Mouse (Mus musculus) MEL (cell line): ENCODE results near the gene Dlx3. TPM values are rescaled to one million over a fixed set of nuclear protein-coding genes. Genes with fewer than 3 reads are reported as not detected.

Experiments used
- DNase-seq: peaks from one replicate; pipeline ENCODE4 v3.0.0; 2011; ENCODE audit warnings: low read depth, low spot score
- H3K27ac ChIP-seq: 2 replicates; pipeline ENCODE4 v1.5.1; 2012; ENCODE audit warnings: low read depth, mild to moderate bottlenecking, control low read depth, low read length, moderate library complexity; ENCODE audit not compliant: control insufficient read depth
- H3K27me3 ChIP-seq, 2 experiments: fragments of 150-350 bp in 1 of 2; sonication (generic) in 1 of 2; 2 replicates each; pipeline ENCODE4 v1.6.1; 2012; ENCODE audit warnings: low read length in 2 of 2, mild to moderate bottlenecking in 2 of 2, improper control_type of control experiment in 1 of 2, moderate library complexity in 1 of 2; ENCODE audit not compliant: insufficient read depth in 2 of 2, control insufficient read depth in 1 of 2
- H3K36me3 ChIP-seq, 2 experiments: 2 replicates each; pipeline ENCODE4 v1.6.1; 2012 to 2014; ENCODE audit warnings: low read length in 2 of 2, improper control_type of control experiment in 1 of 2, inconsistent platforms in 1 of 2, mild to moderate bottlenecking in 1 of 2; ENCODE audit not compliant: insufficient read depth in 2 of 2, control insufficient read depth in 1 of 2
- H3K4me1 ChIP-seq, 2 experiments: fragments of 150-350 bp in 1 of 2; sonication (generic) in 1 of 2; 2 replicates each; pipeline ENCODE4 v1.6.1; 2012; ENCODE audit warnings: low read length in 2 of 2, improper control_type of control experiment in 1 of 2, mild to moderate bottlenecking in 1 of 2; ENCODE audit not compliant: insufficient read depth in 2 of 2, control insufficient read depth in 1 of 2
- H3K4me3 ChIP-seq, 2 experiments: fragments of 150-350 bp in 1 of 2; sonication (generic) in 1 of 2; 2 replicates each; pipeline ENCODE4 v1.5.1; 2012; ENCODE audit warnings: low read depth in 2 of 2, low read length in 2 of 2, mild to moderate bottlenecking in 2 of 2, moderate library complexity in 2 of 2, control low read depth in 1 of 2, improper control_type of control experiment in 1 of 2; ENCODE audit not compliant: control insufficient read depth in 1 of 2, insufficient read depth in 1 of 2
- H3K79me2 ChIP-seq: 2 replicates; pipeline ENCODE4 v1.6.1; 2012; ENCODE audit warnings: mild to moderate bottlenecking, low read length, moderate library complexity; ENCODE audit not compliant: control insufficient read depth, poor library complexity, insufficient read depth
- H3K9ac ChIP-seq: 2 replicates; pipeline ENCODE4 v1.6.1; 2012; ENCODE audit warnings: low read depth, mild to moderate bottlenecking, control low read depth, low read length, moderate library complexity; ENCODE audit not compliant: control insufficient read depth, poor library complexity, severe bottlenecking
- H3K9me3 ChIP-seq: fragments of 150-350 bp; sonication (generic); replicated peaks from 2 replicates; pipeline ENCODE4 v1.6.1; 2012; ENCODE audit warnings: mild to moderate bottlenecking, low read length, improper control_type of control experiment, moderate library complexity; ENCODE audit not compliant: insufficient read depth
- CHD1 ChIP-seq: IDR thresholded peaks from 2 replicates; pipeline ENCODE4 v1.6.1; 2012; ENCODE audit warnings: low read depth, mild to moderate bottlenecking, inconsistent platforms, low read length, improper control_type of control experiment
- CHD2 ChIP-seq: IDR thresholded peaks from 2 replicates; pipeline ENCODE4 v1.6.1; 2011; ENCODE audit warnings: low read length, improper control_type of control experiment
- CTCF ChIP-seq, 3 experiments: IDR thresholded peaks in 2 of 3; conservative IDR thresholded peaks in 1 of 3; 2 replicates each; pipeline ENCODE4 v1.5.1; 2011 to 2012; ENCODE audit warnings: low read length in 3 of 3, low read depth in 2 of 3, mild to moderate bottlenecking in 2 of 3, improper control_type of control experiment in 1 of 3, inconsistent platforms in 1 of 3, mixed read lengths in 1 of 3, moderate library complexity in 1 of 3; ENCODE audit not compliant: control insufficient read depth in 1 of 3, insufficient read depth in 1 of 3, poor library complexity in 1 of 3, severe bottlenecking in 1 of 3
- E2F4 ChIP-seq: IDR thresholded peaks from 2 replicates; pipeline ENCODE4 v1.6.1; 2011; ENCODE audit warnings: low read depth, low read length, improper control_type of control experiment, borderline replicate concordance
- ELF1 ChIP-seq: IDR thresholded peaks from 2 replicates; pipeline ENCODE4 v1.6.1; 2014; ENCODE audit warnings: low read depth, mild to moderate bottlenecking, inconsistent platforms, low read length, improper control_type of control experiment, moderate library complexity
- GABPA ChIP-seq: IDR thresholded peaks from 2 replicates; pipeline ENCODE4 v1.6.1; 2012; ENCODE audit warnings: low read depth, mild to moderate bottlenecking, inconsistent platforms, low read length, improper control_type of control experiment, moderate library complexity
- GATA1 ChIP-seq: IDR thresholded peaks from 2 replicates; pipeline ENCODE4 v1.6.1; 2011; ENCODE audit warnings: low read depth, low read length, improper control_type of control experiment
- JUND ChIP-seq: IDR thresholded peaks from 2 replicates; pipeline ENCODE4 v1.6.1; 2011; ENCODE audit warnings: low read depth, mild to moderate bottlenecking, improper control_type of control experiment, low read length
- MEF2A ChIP-seq: IDR thresholded peaks from 2 replicates; pipeline ENCODE4 v1.6.1; 2014; ENCODE audit warnings: low read depth, mild to moderate bottlenecking, inconsistent platforms, low read length, improper control_type of control experiment; ENCODE audit not compliant: poor library complexity, insufficient replicate concordance, severe bottlenecking; ENCODE audit errors: extremely low read depth
- MXI1 ChIP-seq: IDR thresholded peaks from 2 replicates; pipeline ENCODE4 v1.6.1; 2011; ENCODE audit warnings: mild to moderate bottlenecking, low read depth, low read length, improper control_type of control experiment
- MYB ChIP-seq: IDR thresholded peaks from 2 replicates; pipeline ENCODE4 v1.6.1; 2011; ENCODE audit warnings: mild to moderate bottlenecking, low read depth, low read length, improper control_type of control experiment
- NRF1 ChIP-seq: IDR thresholded peaks from 2 replicates; pipeline ENCODE4 v1.6.1; 2014; ENCODE audit warnings: low read depth, mild to moderate bottlenecking, inconsistent platforms, low read length, improper control_type of control experiment, moderate library complexity; ENCODE audit not compliant: poor library complexity, insufficient read depth, severe bottlenecking
- RAD21 ChIP-seq: IDR thresholded peaks from 2 replicates; pipeline ENCODE4 v1.6.1; 2011; ENCODE audit warnings: mild to moderate bottlenecking, low read depth, low read length, improper control_type of control experiment
- RCOR1 ChIP-seq: IDR thresholded peaks from 2 replicates; pipeline ENCODE4 v1.6.1; 2012; ENCODE audit warnings: low read depth, mild to moderate bottlenecking, inconsistent platforms, low read length, improper control_type of control experiment
- SIN3A ChIP-seq: IDR thresholded peaks from 2 replicates; pipeline ENCODE4 v1.6.1; 2012; ENCODE audit warnings: low read length, improper control_type of control experiment, inconsistent platforms
- SMC3 ChIP-seq: IDR thresholded peaks from 2 replicates; pipeline ENCODE4 v1.6.1; 2011; ENCODE audit warnings: low read depth, low read length, improper control_type of control experiment
- TCF12 ChIP-seq: IDR thresholded peaks from 2 replicates; pipeline ENCODE4 v1.6.1; 2014; ENCODE audit warnings: low read depth, mild to moderate bottlenecking, inconsistent platforms, low read length, improper control_type of control experiment, moderate library complexity
- ZC3H11A ChIP-seq: IDR thresholded peaks from 2 replicates; pipeline ENCODE4 v1.6.1; 2012; ENCODE audit warnings: low read depth, mild to moderate bottlenecking, inconsistent platforms, low read length, improper control_type of control experiment
- ZKSCAN1 ChIP-seq: IDR thresholded peaks from 2 replicates; pipeline ENCODE4 v1.6.1; 2012; ENCODE audit warnings: low read depth, mild to moderate bottlenecking, inconsistent platforms, low read length, improper control_type of control experiment, moderate library complexity
- polyA plus RNA-seq, 2 experiments: library from polyadenylated mRNA; stranded (reverse) in 1 of 2; unstranded in 1 of 2; fragments of >175 nt in 1 of 2; fragments of >200 nt in 1 of 2; gene quantifications; 2 replicates each; pipeline versions ENCODE4 v1.2.1 to v1.2.4; 2012; ENCODE audit warnings: low replicate concordance in 2 of 2, low read depth in 1 of 2; ENCODE audit not compliant: insufficient read length in 2 of 2, insufficient read depth in 1 of 2, missing spikeins in 1 of 2
- total RNA-seq: library from RNA; depleted of rRNA; stranded (reverse); fragments of 300-350 nt; gene quantifications from 2 replicates; pipeline ENCODE4 v1.2.3, GENCODE M21; 2012

The Dlx3 gene
- total and polyA plus RNA-seq, 3 experiments, result not detected

- no peaks in the 10 kb centered on the region for H3K9me3 ChIP-seq
- H3K9ac ChIP-seq, result no peak overlapping the region
- no peak overlapping the region for H3K4me3 ChIP-seq
- H3K27ac ChIP-seq, result no peak overlapping the region
- DNase-seq, result no peak
- no peaks in the 10 kb centered on the region for H3K4me1 ChIP-seq
- TF ChIP-seq E2F4 (no peak), SIN3A (no peak), CHD1 (no peak), RCOR1 (no peak), MEF2A (no peak), SMC3 (no peak), RAD21 (no peak), TCF12 (no peak), GABPA (no peak), GATA1 (no peak), MYB (no peak), ZC3H11A (no peak), JUND (no peak), CHD2 (no peak), MXI1 (no peak), NRF1 (no peak), ELF1 (no peak), ZKSCAN1 (no peak)
- H3K36me3 ChIP-seq, result no peaks in the 10 kb centered on the region
- no peaks in the 10 kb centered on the region for H3K79me2 ChIP-seq
- H3K27me3 ChIP-seq, result peaks cover 24 to 25% of the 10 kb centered on the region in 2 experiments
Measured at GRCm38 (mm10) chr11:95155511-95155910, 35.6 kb downstream of the Dlx3 start.

- Histone ChIP-seq H3K4me3 (no peak overlapping the region), H3K4me1 (no peaks in the 10 kb centered on the region), H3K36me3 (no peaks in the 10 kb centered on the region), H3K27ac (no peak overlapping the region), H3K9ac (no peak overlapping the region), H3K79me2 (no peaks in the 10 kb centered on the region), H3K9me3 (no peaks in the 10 kb centered on the region), H3K27me3 (peaks cover 24 to 30% of the 10 kb centered on the region in 2 experiments)
- TF ChIP-seq SIN3A, result no peak
- no peak for TF ChIP-seq MEF2A
- TF ChIP-seq CTCF (IDR thresholded peaks at IDR 0.05 in 2 of 3, conservative IDR thresholded peaks at IDR 0.05 in 1 of 3; ENCODE audit: control insufficient read depth in 1 of 3, insufficient read depth in 1 of 3, low read depth in 2 of 3, low read length in 3 of 3, poor library complexity in 1 of 3, severe bottlenecking in 1 of 3), result peak in 1 of 3 experiments; percentile 28; a peak in 2 of 6 replicates
- DNase-seq, result no peak
Measured at GRCm38 (mm10) chr11:95157356-95157755, 37.4 kb downstream of the Dlx3 start.
